Mouse (Mus musculus) heart, embryonic 13.5 days (tissue): ENCODE results near the gene Haspin. TPM values are rescaled to one million over a fixed set of nuclear protein-coding genes. Genes with fewer than 3 reads are reported as not detected.

ENCODE experiments used
- ATAC-seq: fragments of 200-750 bp; cut with Nextera tagmentation; 2 replicates; pipeline ENCODE4 v1.8.0; 2017; ENCODE audit warnings: moderate TSS enrichment; ENCODE audit not compliant: insufficient number of reproducible peaks, low FRiP score, low TSS enrichment; ENCODE audit errors: extremely low read depth
- H3K27ac ChIP-seq: fragments of 300-500 bp; sonication (generic); replicated peaks from 2 replicates; pipeline ENCODE4 v1.5.1; 2015; ENCODE audit warnings: moderate library complexity, mild to moderate bottlenecking, inconsistent platforms
- H3K27me3 ChIP-seq: fragments of 300-500 bp; sonication (generic); replicated peaks from 2 replicates; pipeline ENCODE4 v1.6.1; 2015; ENCODE audit warnings: mild to moderate bottlenecking, inconsistent platforms
- H3K36me3 ChIP-seq: fragments of 300-500 bp; sonication (generic); 2 replicates; pipeline ENCODE4 v1.6.1; 2015; ENCODE audit warnings: mild to moderate bottlenecking, inconsistent platforms
- H3K4me1 ChIP-seq: fragments of 300-500 bp; sonication (generic); 2 replicates; pipeline ENCODE4 v1.6.1; 2015; ENCODE audit warnings: inconsistent platforms
- H3K4me2 ChIP-seq: fragments of 300-500 bp; sonication (generic); 2 replicates; pipeline ENCODE4 v1.6.1; 2015; ENCODE audit warnings: inconsistent platforms, mild to moderate bottlenecking, moderate library complexity
- H3K4me3 ChIP-seq: fragments of 300-500 bp; sonication (generic); 2 replicates; pipeline ENCODE4 v1.5.1; 2015; ENCODE audit warnings: moderate library complexity, mild to moderate bottlenecking, inconsistent platforms
- H3K9ac ChIP-seq: fragments of 300-500 bp; sonication (generic); 2 replicates; pipeline ENCODE4 v1.6.1; 2015; ENCODE audit warnings: inconsistent platforms, mild to moderate bottlenecking, moderate library complexity
- H3K9me3 ChIP-seq: fragments of 300-500 bp; sonication (generic); 2 replicates; pipeline ENCODE4 v1.6.1; 2016; ENCODE audit warnings: inconsistent platforms
- WGBS: fragments of 180-500 bp; shearing (Covaris S2); methylation state at CpG from one replicate; pipeline ENCODE4 v1.1.7; 2015; ENCODE audit warnings: mixed read lengths; 5-methylcytosine and 5-hydroxymethylcytosine counted together
- polyA plus RNA-seq: library from polyadenylated mRNA; unstranded; fragments of >200 nt; fragmentation: Nextera tagmentation; extraction: Ambion mirVana; gene quantifications from 2 replicates; pipeline ENCODE4 v1.2.1, GENCODE M21; 2015

The Haspin gene
- 11.5 and 11.9 TPM in 2 replicates for polyA plus RNA-seq

- Histone ChIP-seq H3K27me3 (no peaks in the 10 kb centered on the region), H3K4me3 (peak within 1 kb of the TSS; percentile 72), H3K27ac (peak within 1 kb of the TSS; percentile 53), H3K4me1 (peaks cover 40% of the 10 kb centered on the region), H3K9ac (peak within 1 kb of the TSS; percentile 90), H3K4me2 (peak within 1 kb of the TSS; percentile 86), H3K9me3 (no peaks in the 10 kb centered on the region), H3K36me3 (peaks cover 26% of the 10 kb centered on the region)
- peak; percentile 84 for ATAC-seq
- under 1% methylated on average over 84 of the region's 84 CpGs for WGBS
Measured at GRCm38 (mm10) chr11:73137591-73138501, at the start of gene Haspin. TSS of gene Haspin (minus strand) at chr11:73138294.

DNA sequence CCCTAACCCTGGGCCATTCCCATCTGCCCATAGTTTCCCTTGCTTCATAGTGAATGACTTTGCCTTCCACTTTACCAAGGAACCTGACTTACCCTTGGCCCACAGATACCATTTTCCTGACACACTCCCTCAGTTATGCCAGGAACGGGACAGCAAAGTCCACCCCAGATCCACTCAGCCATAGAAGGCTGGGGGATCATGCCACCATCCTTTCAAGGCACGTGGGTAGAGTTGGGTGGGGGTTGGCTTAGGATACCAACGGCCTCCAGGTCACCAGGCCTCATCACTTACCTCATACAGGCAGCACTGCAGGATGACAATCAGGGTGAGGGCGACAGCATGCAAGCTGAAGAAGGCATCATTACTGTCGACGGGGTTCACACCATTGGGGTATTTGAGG is 49.1 kb upstream of the Haspin start:
- Histone ChIP-seq H3K9ac (no peak overlapping the region), H3K27me3 (no peaks in the 10 kb centered on the region), H3K4me1 (no peaks in the 10 kb centered on the region), H3K36me3 (peaks cover 97% of the 10 kb centered on the region), H3K4me2 (no peak overlapping the region), H3K4me3 (no peak overlapping the region), H3K9me3 (no peaks in the 10 kb centered on the region), H3K27ac (no peak overlapping the region)
- ATAC-seq: no peak
- WGBS: 88% methylated on average over 6 of the region's 6 CpGs

DNA sequence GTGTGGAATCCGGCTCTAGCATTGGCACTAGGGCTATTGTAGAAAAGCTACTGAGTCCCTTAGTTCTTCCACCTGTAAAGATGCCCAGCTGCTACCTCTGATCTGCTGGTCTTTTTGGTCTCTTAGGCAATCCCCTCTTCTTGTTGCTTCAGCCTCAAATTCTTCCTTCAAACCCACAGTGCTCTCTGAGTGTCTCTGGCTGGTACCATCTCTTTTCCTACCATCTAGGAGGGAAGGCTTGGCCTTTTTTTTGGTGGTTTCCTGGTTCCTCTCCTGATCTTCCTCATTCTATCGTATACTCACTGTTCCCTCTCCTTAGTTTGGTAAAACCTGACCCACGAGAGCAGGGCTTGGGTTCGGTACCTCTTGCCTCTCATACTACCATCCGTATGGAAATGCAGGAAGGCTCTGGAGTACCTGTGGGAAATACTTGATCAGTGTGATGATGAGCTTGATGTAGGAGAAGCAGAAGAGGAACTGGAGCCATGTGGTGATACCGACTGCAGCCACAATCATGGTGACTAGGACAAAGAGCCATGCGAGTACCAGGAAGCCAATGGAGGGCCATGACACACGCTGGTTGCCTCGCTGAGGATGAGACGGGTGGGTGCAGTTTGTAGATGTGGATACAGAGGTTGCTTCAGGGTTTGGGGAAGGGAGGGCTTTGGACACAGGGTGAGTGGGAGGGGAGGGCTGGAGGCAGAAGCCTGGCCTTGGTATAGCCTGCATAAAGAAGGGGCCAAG is 48.0 kb upstream of the Haspin start:
- Histone ChIP-seq H3K4me1 (no peaks in the 10 kb centered on the region), H3K9me3 (no peaks in the 10 kb centered on the region), H3K4me2 (no peak overlapping the region), H3K4me3 (no peak overlapping the region), H3K27ac (no peak overlapping the region), H3K36me3 (peaks cover 90% of the 10 kb centered on the region), H3K9ac (no peak overlapping the region), H3K27me3 (no peaks in the 10 kb centered on the region)
- no peak for ATAC-seq
- WGBS: 86% methylated on average over 10 of the region's 10 CpGs

GRCm38 (mm10) chr11:73177895-73178294 is 39.8 kb upstream of the Haspin start:
- no peak for ATAC-seq
- Histone ChIP-seq H3K9ac (peak overlapping the region; percentile 96), H3K36me3 (peaks cover 48% of the 10 kb centered on the region), H3K27ac (peak overlapping the region; percentile 99), H3K9me3 (no peaks in the 10 kb centered on the region), H3K4me3 (peak overlapping the region; percentile 99), H3K27me3 (no peaks in the 10 kb centered on the region), H3K4me1 (peaks cover 37% of the 10 kb centered on the region), H3K4me2 (peak overlapping the region; percentile 88)
- 4% methylated on average over 2 of the region's 2 CpGs for WGBS

- Histone ChIP-seq H3K4me2 (peak overlapping the region; percentile 88), H3K9ac (peak overlapping the region; percentile 96), H3K36me3 (peaks cover 48% of the 10 kb centered on the region), H3K27ac (peak overlapping the region; percentile 99), H3K9me3 (no peaks in the 10 kb centered on the region), H3K4me1 (peaks cover 41% of the 10 kb centered on the region), H3K27me3 (no peaks in the 10 kb centered on the region), H3K4me3 (peak overlapping the region; percentile 99)
- 0% methylated on average over 28 of the region's 28 CpGs for WGBS
- ATAC-seq: peak; percentile 75
Measured at GRCm38 (mm10) chr11:73177509-73177875, 39.4 kb upstream of the Haspin start.

DNA sequence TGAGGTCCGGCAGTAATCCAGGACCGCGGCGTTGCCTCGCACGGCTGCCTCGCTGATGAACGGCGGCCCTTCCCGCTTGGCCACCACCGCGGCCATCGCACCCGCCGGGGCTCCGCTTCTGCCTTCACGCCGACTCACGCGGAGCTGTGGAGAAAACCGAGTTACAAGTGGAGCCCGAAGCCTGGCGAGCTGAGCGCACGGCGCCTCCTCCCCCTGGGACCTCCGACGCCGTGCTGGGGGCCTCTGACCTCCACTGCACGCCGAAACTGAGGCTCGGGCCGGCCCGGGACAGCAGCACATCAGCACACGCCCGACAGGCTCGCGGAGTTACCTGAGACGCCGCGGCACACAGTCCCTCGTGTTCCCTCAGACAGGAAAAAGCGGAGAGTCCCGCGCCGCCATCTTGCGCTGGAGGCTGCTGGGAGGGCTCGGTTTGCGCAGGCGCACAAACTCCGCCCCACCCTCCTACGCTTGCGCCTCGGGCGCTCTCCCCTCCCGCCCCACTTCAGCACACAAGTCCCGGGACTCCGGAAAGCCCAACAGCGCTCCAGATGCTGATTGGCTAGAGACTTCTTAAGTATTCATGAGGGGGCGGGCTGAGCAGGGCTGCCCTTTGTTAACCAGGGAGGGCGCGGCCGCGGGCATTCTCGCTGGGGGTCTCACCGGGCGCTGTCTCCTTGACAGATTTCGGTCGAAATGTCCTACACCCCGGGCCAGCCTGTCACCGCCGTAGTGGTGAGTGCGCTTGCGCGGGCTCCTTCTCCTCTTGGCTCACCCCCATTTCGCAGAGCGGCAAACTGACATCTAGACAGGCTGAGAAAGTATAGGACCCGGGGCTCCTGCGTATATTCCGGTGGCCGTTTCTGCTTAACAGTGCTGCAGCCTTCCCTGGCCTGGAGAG is 38.8 kb upstream of the Haspin start, which contains the start of the genes Emc6 and Tax1bp3:
Emc6 (minus strand) TSS at position 430 of the 901 bp plus-strand sequence.
Tax1bp3 (plus strand) TSS at position 476 of the 901 bp plus-strand sequence.
- Histone ChIP-seq H3K27ac (peak within 1 kb of the TSS; percentile 99), H3K27me3 (no peaks in the 10 kb centered on the region), H3K9ac (peak within 1 kb of the TSS; percentile 97), H3K36me3 (peaks cover 43% of the 10 kb centered on the region), H3K9me3 (no peaks in the 10 kb centered on the region), H3K4me3 (peak within 1 kb of the TSS; percentile 99), H3K4me1 (peaks cover 47% of the 10 kb centered on the region), H3K4me2 (peak within 1 kb of the TSS; percentile 90)
- peak; percentile 97 for ATAC-seq
- WGBS: under 1% methylated on average over 80 of the region's 81 CpGs

GRCm38 (mm10) chr11:73176186-73176585 is 38.1 kb upstream of the Haspin start:
- Histone ChIP-seq H3K9ac (peak overlapping the region; percentile 97), H3K4me2 (peak overlapping the region; percentile 90), H3K27ac (peak overlapping the region; percentile 87), H3K4me3 (peak overlapping the region; percentile 99), H3K4me1 (peaks cover 54% of the 10 kb centered on the region), H3K27me3 (no peaks in the 10 kb centered on the region), H3K9me3 (no peaks in the 10 kb centered on the region), H3K36me3 (peaks cover 47% of the 10 kb centered on the region)
- ATAC-seq: no peak
- WGBS: under 1% methylated on average over 15 of the region's 15 CpGs

GRCm38 (mm10) chr11:73175612-73176011 is 37.5 kb upstream of the Haspin start:
- WGBS: 39% methylated on average over 8 of the region's 8 CpGs
- Histone ChIP-seq H3K9ac (peak overlapping the region; percentile 97), H3K36me3 (peaks cover 50% of the 10 kb centered on the region), H3K27ac (0 out of 2 replicates have a peak overlapping the region, but pooled peaks have one; percentile 87), H3K4me3 (peak overlapping the region; percentile 99), H3K9me3 (no peaks in the 10 kb centered on the region), H3K4me2 (peak overlapping the region; percentile 90), H3K4me1 (peaks cover 54% of the 10 kb centered on the region), H3K27me3 (no peaks in the 10 kb centered on the region)
- no peak for ATAC-seq

DNA sequence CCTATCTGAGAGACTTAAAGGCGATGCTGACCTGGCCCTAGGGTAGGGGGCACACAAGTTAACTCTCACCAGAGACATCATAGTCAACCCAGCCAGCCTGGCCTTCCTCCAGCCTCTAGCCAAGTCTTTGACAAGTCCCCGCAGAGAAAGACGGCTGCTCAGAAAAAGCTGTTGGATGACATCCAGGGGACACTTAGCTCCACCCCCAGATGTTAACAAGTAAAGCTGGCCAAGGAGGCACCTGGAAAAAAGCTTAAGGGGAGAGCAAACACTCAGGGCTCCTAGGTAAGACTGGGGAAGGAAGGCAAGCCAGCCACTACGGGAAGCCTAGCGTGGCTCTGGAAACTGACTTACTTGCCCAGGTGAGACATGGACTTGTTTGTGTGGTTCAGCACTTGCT is 34.1 kb upstream of the Haspin start:
- no peak for ATAC-seq
- peak overlapping the region; percentile 65 for H3K9ac ChIP-seq
- no peak overlapping the region for H3K4me3 ChIP-seq
- peaks cover 37% of the 10 kb centered on the region for H3K4me1 ChIP-seq
- H3K4me2 ChIP-seq: no peak overlapping the region
- 45% methylated on average over 5 of the region's 5 CpGs for WGBS
- peaks cover 39% of the 10 kb centered on the region for H3K36me3 ChIP-seq
- H3K27ac ChIP-seq: peak overlapping the region; percentile 28
- no peaks in the 10 kb centered on the region for H3K27me3 ChIP-seq
- H3K9me3 ChIP-seq: no peaks in the 10 kb centered on the region

GRCm38 (mm10) chr11:73169231-73169630 is 31.1 kb upstream of the Haspin start:
- Histone ChIP-seq H3K9me3 (no peaks in the 10 kb centered on the region), H3K4me1 (peaks cover 22% of the 10 kb centered on the region), H3K27ac (no peak overlapping the region), H3K36me3 (peaks cover 28% of the 10 kb centered on the region), H3K27me3 (no peaks in the 10 kb centered on the region), H3K4me2 (no peak overlapping the region), H3K4me3 (no peak overlapping the region), H3K9ac (no peak overlapping the region)
- 40% methylated on average over 4 of the region's 4 CpGs for WGBS
- ATAC-seq: no peak
